Mouse (Mus musculus) bone marrow, adult 2 months (tissue): ENCODE results near the gene Tmem108.

Experiments used
- CTCF ChIP-seq: fragments of 200-500 bp; IDR thresholded peaks from 2 replicates; pipeline ENCODE4 v1.5.1; 2011; ENCODE audit warnings: low read length, control low read depth; ENCODE audit not compliant: control insufficient read depth, insufficient read depth
- POLR2A ChIP-seq: fragments of 200-500 bp; IDR thresholded peaks from 2 replicates; pipeline ENCODE4 v1.6.1; 2011; ENCODE audit warnings: low read depth, mild to moderate bottlenecking, control low read depth, low read length, borderline replicate concordance; ENCODE audit not compliant: control insufficient read depth

- TF ChIP-seq POLR2A (no peak), CTCF (no peak)
Measured at GRCm38 (mm10) chr9:103503586-103504298, 257.9 kb downstream of the Tmem108 start.
